Mouse (Mus musculus) left cerebral cortex, adult 11 months (tissue): Measurements from ENCODE around the gene Pum2.

Source experiments
- DNase-seq: peaks from one replicate; pipeline ENCODE4 v3.0.0; 2022; ENCODE audit warnings: low spot score

Pum2 gene

GRCm38 (mm10) chr12:8761058-8761457, 87.1 kb downstream of the Pum2 start:
- no peak for DNase-seq

- DNase-seq: no peak
Observed at GRCm38 (mm10) chr12:8762667-8763066, 88.7 kb downstream of the Pum2 start.

DNA sequence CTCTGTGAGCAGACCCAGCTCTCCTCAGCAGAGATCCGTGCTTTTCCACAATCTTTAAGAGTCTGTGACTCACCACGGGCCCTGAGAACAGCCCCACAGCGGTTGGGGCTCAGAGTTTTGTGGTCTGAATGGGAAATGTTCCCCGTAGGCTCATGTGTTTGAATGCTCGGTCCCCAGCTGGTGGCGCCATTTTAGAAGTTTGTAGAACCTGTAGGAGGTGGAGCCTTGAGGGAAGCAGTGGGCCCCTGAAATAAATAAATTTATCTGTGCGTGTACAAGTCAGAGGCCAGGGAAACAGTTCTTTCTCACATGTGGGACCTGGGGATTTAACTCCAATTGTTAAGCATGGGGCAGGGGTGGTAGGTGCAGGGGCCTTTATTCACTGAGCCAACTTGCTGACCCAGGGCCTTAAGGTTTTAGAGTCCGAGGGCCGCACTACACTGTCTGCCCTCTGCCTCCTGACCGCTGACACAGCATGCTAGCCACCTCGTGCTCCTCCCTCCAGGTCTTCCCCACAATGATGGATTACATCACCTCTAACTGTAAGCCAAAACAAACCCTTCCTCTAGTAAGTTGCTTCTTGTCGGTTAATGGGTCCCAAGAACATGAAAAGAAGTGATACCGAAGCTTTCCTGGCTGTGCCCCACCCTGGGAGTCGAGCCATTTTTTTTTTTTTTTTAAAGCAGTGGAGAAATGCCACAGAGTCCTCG, 90.4 kb downstream of the Pum2 start:
- no peak for DNase-seq

DNA sequence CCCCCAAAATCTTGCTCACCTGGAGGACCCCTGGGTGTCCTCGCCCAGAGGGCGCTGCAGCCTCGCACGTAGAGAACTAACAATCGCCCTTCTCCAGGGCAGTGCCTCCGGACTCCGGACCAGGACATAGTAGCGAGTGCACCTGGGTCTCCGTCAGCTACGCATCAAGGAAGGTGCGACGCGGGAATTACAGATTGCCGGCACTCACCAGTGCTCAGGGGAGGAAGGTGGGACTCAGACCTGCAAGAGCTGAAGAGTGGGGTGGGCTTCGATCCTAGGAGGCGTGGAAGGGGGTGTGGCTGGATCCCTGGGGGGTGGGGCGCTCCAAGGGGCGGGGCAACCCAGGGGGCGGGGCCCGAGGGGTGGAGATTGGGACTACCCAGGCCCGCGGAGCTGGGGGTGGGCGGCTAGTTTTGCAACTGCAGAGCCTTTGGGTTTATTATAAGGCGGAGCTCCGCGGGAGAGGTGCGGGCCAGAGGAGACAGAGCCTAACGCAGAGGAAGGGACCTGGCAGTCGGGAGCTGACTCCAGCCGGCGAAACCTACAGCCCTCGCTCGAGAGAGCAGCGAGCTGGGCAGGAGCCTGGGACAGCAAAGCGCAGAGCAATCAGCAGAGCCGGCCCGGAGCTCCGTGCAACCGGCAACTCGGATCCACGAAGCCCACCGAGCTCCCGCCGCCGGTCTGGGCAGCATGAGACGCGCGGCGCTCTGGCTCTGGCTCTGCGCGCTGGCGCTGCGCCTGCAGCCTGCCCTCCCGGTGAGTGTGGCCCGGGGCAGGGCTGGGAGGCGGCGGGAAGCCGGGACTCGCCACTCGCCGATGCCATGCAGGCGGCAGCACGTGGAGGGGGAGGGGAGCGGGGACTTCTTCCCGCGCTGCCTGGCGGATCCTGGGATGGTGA, 97.3 kb downstream of the Pum2 start, which contains the start of gene Sdc1:
TSS of gene Sdc1 (plus strand) at position 378 of the 898 bp plus-strand sequence.
- DNase-seq: no peak

DNA sequence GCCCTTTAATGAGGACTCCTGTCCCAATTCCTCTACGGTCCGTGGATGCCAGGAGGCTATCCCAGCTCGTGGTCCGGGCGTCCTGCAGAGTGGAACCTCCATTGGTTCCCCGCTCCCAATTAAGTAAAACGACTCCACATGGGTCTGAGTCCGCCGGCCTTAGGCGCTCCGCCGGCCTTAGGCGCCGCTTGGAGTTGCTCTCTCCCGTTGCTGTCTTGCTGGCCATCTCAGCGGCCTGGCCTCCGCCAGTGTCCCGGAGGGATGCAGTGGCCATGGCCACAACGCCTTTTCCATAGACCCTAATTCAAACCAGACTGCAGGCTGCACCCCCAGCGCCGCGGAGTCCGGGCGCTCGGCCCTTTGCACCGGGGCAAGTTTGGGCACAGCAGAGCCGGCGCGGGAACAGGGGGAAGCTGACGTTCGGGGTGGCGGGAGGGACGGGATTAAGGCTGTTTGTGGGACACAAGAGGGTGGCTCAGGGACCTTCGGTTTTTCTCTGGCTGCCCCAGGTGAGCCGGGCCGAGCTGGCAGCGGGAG, 98.0 kb downstream of the Pum2 start:
- DNase-seq: no peak

GRCm38 (mm10) chr12:8772451-8773143, 98.7 kb downstream of the Pum2 start:
- no peak for DNase-seq

DNA sequence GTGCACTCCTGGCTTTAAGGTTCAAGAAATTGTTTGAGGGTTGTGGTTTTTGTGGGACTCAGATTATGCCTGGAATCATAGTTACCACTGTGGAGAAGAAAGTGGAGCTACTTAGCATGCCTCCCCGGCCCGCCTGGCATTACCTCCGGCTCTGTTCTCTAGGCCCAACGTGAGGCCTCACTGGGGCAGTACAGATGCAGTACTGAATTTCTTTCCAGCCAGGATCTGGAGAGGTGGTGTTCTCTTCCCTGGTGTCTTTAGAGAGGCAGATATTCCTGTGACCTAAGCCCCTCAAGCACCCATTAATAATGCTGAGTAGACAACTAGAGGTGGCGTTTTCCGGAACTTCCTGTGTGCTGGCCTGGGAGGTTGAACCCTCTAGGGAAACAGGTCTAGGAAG, 99.4 kb downstream of the Pum2 start:
- DNase-seq: no peak

DNA sequence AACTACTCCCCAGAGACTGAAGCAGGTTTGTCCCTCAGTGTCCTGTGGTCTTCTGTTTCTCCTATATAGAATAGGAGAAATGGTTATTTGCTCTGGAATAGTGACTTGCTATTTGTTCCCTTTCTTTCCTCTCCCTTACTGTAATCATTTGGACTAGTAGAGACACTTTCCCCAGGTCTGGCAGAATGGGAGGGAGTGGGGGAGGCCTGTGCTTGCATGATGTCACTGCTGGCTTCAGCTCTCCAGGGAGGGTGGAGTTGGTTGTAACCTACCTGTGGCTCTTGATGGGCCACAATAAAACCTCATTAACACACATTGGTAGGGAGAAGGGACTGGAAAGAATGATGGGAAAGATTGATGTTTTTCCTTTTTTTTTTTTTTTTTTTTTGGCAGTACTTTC, 100.2 kb downstream of the Pum2 start:
- no peak for DNase-seq

- DNase-seq: no peak
Observed at GRCm38 (mm10) chr12:8776206-8776605, 102.3 kb downstream of the Pum2 start.

DNA sequence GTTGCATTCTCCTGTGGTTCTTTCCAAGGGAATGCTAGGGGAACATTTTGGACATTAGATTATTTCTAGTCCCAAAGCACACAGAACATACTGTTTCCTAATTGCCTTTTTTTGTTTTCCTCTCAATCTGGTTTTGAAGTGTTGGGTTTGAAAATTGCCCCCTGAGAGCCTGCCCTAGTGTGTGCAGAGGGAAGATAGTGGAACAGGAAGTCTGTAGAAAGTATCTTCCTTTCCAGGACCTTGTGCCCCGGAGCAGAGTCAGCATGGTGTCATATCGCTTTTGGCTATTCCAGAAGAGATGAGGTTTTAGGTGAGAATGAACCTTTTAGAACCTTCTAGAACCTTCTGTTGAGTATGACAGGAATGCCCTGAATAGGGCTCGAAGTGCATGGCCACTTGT, 102.8 kb downstream of the Pum2 start:
- no peak for DNase-seq

DNA sequence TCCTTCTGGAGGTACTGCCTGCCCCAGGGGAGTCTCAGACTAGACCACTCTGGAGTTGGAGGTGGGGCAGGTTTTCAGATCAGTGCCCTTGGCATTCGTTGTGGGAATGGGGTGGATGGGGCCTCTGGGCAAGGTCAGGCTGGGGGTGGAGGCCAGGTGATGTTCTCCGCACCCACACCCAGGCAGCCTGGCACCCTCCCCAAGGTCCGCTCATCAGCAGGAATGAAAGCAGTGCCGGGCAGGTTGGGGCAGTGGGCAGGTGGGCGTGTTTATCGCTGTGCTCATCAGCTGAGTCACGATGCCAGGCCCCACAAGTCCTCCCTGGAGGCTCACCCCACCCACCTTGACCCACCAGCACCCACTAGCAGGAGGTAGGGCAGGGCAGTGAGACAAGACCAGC, 104.2 kb downstream of the Pum2 start:
- no peak for DNase-seq

DNA sequence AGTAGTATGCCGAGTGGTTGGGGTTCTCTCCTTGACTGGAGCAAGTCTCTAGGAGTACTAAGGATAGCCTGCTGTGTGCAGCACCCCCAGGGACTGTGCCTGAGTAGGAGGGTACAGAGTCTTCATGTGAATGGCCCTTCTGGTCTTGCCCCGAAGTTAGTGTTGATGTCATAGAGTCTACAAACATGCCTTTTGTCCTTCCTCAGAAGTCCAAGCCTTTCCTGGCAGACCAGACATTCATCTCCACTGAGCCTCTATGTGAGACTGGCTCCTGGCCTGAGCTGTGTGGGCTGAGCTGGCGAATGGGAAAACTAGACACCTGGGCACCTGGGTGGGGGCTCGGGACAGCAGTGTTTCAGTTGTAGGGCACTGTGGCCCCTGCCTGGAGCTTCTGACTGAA, 105.9 kb downstream of the Pum2 start:
- no peak for DNase-seq

- no peak for DNase-seq
Observed at GRCm38 (mm10) chr12:8781121-8781520, 107.2 kb downstream of the Pum2 start.

- DNase-seq: no peak
Observed at GRCm38 (mm10) chr12:8781681-8782378, 107.9 kb downstream of the Pum2 start.

DNA sequence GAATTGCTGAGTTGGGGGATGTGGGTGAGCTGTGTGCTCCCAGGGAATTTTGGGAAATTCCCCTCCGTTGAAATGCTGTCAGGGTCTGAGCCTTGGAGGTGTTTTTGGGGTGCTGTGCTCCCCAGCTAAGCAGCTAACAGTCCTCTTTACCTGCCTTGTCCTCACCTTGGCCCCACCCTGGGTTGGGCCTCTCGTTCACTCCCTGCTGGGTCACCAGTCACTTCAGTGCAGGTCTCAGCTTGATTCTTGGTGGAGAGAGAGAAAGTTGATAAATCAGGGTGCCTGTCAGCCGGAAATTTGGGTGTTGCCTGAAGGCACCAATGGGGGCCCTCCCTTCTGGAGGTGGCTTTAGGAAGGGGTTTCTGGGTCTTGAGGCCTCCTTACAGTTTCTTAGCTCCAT, 108.6 kb downstream of the Pum2 start:
- DNase-seq: no peak

- DNase-seq: no peak
Observed at GRCm38 (mm10) chr12:8784189-8784588, 110.3 kb downstream of the Pum2 start.

GRCm38 (mm10) chr12:8786476-8786875, 112.5 kb downstream of the Pum2 start:
- no peak for DNase-seq

GRCm38 (mm10) chr12:8786984-8787730, 113.2 kb downstream of the Pum2 start:
- no peak for DNase-seq

DNA sequence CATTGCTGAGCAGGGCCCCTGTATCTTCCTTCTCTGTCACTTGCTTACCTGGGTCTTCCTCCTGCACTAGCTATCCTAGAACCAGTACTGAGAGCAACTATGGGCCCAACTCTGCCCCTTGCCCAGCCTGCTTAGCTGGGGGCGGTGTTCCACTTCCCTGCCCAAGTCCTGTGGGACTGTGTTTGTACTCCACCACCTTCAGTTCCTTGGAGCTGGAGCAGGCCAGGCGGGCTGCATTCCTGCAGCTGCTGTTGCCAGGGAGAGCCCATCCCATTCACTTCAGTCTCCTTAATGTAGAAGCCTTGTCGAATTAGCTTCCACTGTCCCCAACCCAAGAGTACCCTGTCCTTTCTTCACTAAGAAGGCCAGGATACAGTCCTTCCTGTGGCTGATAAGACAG, 114.5 kb downstream of the Pum2 start:
- DNase-seq: no peak

DNA sequence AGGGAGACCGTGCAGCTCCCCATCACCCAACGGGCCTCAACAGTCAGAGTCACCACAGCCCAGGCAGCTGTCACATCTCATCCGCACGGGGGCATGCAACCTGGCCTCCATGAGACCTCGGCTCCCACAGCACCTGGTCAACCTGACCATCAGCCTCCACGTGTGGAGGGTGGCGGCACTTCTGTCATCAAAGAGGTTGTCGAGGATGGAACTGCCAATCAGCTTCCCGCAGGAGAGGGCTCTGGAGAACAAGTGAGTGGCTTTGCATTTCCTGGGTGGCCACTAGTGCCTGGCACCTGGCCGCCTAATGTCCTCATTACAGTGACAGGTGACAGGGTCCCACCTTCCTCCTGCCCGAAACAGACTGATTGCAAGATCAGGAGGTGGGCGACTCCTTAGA, 116.7 kb downstream of the Pum2 start:
- DNase-seq: no peak

DNA sequence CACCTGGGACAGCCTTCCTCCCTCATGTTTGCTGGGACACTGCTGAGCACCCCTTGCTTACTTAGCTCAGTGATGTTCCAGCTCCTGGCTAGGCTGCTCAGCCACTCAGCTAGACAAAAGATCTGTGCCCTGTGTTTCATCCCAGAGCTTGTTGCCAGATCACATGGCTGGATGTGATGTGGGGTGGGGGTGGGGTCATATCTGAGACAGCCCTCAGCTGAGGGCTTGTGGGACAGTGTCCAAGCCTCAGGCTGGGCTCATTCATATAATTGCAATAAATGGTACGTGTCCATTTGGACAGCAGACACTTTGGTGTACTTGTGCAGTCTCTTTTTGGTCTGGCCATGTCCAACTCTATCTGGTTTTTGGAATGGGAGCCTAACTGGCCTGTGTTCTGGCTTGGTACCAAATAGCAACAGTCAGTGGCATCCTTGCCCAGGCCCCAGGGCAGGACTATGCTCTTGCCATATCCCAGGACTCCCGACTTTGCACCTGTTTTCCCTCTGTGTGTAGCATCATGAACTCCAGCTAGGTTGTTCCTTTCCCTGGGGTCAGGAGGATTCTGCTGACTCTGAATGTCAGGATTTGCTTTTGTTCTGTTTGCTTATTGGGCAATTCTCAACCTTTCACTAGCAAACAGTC, 119.6 kb downstream of the Pum2 start:
- no peak for DNase-seq
